Mouse (Mus musculus) intestine, embryonic 16.5 days (tissue): Measurements from ENCODE around the gene Lrrc27. TPM values are rescaled to one million over a fixed set of nuclear protein-coding genes. Genes with fewer than 3 reads are reported as not detected.

Experiments used
- polyA plus RNA-seq: library from polyadenylated mRNA; unstranded; fragments of >200 nt; fragmentation: Nextera tagmentation; extraction: Ambion mirVana; gene quantifications from 2 replicates; pipeline ENCODE4 v1.2.1, GENCODE M21; 2015

Gene Lrrc27
- polyA plus RNA-seq, 1 experiment from 2014 or later, result 4.4 TPM

Other genes with a start within 250 kb of the Lrrc27 start
- gene Dpysl4, start 127.0 kb upstream of the Lrrc27 start, polyA plus RNA-seq, result 10.0 and 11.6 TPM in 2 replicates
- 0.10 and 0.15 TPM in 2 replicates for gene Stk32c, start 319 bp downstream of the Lrrc27 start, polyA plus RNA-seq
- 24.3 and 26.1 TPM in 2 replicates for gene Pwwp2b, start 35.5 kb downstream of the Lrrc27 start, polyA plus RNA-seq
- 8.9 and 27.7 TPM in 2 replicates for gene Inpp5a, start 176.1 kb downstream of the Lrrc27 start, polyA plus RNA-seq